Mouse (Mus musculus): Measurements from ENCODE around the gene Mast3. TPM values are rescaled to one million over a fixed set of nuclear protein-coding genes. Genes with fewer than 3 reads are reported as not detected.

The Mast3 gene
- total RNA-seq, 1 experiment from 2014 or later, result 22.9 TPM

DNA sequence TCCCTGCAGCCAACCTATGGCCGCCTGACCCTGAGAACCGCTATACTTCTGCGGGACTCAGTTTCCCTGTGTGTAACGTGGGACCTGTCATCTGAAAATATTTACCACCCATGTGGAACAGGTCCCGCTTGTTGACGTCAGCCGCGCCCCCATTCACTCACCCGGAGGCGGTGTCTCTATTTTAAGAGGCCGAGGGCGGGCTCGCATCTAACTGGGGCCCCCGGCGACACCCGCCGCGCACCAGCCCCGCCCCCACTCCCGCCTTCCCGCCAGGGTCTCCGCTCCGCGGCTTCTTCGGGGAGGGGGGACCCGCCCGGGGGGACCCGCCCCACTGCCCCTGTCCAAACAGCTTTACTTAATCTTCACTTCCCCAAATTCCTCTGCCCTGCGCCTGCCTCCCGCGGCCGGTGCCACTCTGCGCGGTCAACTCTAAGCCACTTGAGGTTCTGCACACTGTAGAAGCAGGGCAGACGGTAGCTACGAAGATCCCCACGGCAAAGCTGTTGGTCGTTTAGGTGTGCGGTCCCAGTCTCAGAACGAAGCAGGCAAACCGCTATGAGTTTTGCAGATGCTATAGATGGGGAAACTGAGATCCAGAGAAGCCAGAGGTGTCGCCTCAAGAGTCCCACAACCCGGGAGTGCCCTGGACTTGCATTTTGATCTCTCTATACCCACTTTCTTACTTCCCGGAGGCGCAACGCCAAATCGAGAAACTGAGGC is 933 bp downstream of the Mast3 start:
- DNase-seq, result peak; percentile 59

DNA sequence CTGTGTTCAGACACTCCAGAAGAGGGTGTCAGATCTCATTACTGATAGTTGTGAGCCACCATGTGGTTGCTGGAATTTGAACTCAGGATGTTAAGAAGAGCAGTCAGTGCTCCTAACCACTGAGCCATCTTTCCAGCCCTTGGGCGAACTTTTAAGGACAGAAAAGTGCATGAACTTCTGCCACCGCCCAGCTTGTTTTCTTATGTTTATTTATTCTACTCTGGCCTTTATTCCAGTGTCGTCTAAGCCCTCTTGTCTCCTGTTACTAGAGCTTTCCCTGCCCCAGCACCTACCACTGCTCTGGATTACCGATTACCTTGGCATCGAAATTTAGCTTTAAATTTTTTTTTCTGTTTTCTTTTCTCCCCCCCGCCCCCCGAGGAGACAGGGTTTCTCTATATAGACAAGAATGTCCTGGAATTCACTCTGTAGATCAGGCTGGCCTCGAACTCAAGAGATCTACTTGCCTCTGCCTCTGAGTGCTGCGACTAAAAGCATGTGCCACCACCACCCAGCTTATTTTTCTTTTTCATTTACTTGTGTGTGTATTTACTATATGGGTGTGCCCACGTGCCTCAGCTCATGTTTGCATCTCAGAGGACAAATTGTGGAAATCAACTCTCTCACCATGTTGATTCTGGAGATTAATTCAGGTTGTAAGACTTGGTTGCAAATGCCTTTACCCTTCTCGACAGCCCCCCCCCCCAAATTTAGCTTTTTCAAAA is 1.9 kb downstream of the Mast3 start:
- no peak for DNase-seq

DNA sequence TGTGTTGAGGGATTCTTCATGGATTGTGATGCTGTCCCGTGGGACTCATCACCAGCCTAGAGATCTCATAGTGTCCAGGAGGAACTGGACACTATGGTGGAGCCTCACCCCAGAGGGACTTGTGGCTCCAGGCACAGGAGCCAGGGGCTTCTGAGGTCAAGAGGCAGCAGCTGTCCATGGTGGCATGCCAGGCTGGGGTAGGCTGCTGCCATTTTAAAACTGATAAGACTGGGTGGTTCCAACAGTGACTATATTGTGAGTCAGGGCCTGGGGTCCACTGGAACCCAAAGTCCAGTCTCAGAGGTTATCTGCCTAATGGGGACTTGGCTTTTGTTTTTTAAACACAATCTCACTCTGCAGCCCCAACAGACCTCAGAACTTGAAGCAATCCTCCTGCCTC is 3.0 kb downstream of the Mast3 start:
- DNase-seq, result no peak

DNA sequence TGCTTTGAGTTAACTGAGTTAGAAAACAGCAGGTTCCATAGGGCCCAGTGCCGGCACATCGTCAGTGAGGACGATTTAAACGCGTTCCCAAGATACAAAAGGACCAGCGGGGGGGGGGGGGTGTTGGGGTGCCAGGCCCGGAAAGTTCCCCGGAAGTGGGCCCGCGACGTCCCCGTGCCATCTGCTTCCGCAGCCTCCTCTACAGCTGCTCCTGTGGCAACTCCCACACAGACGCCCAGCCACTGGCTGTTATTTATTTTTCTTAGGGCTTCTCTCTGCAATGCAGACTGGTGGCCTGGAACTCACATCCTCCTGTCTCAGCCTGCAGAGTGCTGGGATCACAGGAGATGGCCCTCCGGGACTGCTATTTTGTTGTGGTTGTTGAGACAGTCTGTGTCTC is 3.7 kb downstream of the Mast3 start:
- no peak for DNase-seq

DNA sequence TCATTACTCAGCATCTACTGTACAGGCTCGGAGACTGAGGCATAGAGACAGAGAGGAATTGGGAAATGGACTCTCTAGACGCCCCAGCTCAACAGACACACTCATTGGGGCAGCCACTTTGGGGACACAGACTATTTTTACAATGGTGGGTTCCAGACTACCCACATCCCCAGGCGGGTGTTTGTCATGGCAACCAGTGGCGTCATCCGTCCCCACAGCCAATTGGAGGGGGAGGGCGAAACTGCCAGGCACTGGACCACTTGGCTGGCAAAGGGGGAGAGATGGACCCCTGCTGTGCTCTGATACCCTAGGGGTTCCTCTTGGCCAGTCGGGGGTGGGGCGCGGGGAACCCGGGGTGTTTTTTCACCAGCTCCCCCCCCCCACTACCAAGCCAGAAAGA is 4.2 kb downstream of the Mast3 start:
- DNase-seq, result no peak

DNA sequence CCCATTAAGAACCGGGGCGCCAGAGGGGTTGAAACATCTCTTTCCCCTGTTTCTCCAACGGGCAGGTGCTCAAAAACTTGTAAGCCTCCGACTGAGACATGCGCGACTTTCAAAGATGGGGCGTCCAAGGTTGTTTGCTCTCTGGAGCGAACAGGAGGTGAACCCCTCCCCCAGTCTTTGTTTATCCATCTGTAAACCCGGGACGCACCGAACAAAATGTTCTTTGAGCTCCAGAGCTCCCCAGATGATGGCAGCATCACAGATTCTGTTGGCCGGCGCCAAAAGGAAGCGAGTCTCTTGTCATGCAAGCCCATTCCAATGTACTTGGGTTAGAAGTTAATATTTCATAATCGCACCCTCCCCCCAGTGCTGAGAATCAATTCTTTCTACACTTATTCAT is 6.6 kb downstream of the Mast3 start:
- no peak for DNase-seq

DNA sequence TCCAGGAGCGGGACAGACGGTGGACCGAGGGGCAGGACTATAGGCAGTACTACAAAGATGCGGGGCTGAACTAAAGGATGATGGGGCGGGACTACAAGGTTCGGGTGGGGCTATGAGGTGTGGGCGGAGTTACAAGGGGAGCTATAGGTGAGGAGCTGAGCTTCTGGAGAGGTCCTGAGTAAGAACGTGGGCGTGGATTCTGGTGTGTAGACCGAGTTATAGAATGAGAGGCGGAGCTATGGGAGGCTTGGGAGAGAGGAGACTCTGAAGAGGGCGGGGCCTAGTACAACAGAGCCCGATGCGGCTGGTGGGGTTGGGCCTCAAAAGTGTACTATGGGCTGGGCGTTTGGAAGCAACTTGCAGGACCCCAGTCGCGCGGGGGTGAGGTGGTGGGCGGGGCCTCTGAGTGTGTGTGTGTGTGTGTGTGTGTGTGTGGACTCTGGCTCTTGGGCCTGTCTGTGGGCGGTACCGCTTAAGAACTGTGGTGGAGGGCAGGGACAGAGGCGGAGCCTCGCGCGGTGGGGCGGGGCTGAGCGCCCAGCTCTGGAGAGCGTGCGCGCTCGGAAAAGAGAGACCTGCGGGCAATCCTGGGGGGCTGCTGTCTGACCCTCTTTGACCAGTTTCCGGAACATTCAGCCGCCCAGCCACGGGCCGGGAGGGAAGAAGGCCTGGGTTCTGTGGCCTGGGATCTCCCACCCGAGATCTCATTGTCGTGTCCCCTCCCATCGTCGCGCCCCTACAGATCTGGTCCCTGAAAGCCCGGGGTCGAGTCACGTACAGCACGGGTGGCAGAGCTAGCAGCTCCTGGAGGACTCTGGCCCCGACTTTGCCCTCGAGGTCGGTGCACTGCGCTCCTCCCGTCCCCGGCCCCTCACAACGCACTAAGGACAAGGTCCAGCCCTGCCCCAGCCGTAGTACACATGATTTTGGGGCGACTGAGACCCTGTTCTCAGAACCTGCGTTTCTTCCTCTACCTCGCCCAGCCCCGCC is 7.5 kb downstream of the Mast3 start:
- DNase-seq, result peak; percentile 93

DNA sequence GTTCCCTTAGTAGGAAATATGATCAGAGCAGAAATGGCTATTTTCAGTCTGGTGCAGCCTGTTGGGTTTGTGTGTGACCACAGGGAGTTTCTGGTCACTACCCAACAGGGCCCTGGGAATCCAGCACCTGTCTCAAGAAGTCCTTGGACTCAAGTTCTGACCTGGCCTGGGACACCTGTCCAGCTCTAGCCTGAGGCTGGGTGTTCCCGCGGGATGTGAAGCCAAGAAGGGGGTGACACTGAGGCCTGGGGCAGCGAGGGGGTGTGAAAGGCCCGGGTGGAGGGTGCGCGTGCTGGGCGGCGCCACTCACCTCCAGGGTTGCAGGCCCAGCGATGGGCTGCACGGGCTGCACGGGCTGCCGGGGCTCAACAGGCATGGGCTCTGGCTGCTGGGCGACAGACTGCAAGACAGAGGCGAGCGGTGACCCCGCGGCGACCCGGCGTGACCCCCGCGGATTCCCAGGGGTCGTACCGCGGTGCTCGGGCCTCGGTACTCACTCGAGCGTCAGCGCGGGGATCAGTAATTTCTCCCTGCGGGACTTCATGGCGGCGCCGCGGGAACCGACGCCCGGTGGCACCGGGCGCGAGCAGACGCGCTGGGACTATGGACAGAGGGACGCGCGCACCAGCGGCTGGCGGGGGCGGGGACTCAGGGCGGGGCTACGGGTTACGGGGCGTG is 8.3 kb downstream of the Mast3 start:
- no peak for DNase-seq

DNA sequence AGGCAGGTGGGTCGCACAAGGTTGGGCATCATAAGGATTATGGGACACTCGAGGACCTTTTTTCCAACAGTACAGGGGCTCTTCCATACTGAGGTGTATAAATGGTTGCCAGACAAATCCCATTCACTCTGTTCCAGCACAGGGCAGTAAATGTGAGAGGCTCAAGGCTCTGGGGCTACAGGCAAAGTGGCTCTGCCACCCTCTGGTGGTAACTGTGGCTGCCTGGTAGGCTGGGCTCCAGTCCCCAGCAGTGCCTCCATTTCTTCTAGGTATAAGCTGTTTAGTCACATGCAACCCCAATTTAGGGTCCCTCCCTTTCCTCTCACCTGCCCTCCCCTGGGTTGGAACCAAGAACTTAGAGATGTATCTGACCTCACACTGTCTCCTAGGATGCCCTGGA is 9.5 kb downstream of the Mast3 start:
- no peak for DNase-seq

DNA sequence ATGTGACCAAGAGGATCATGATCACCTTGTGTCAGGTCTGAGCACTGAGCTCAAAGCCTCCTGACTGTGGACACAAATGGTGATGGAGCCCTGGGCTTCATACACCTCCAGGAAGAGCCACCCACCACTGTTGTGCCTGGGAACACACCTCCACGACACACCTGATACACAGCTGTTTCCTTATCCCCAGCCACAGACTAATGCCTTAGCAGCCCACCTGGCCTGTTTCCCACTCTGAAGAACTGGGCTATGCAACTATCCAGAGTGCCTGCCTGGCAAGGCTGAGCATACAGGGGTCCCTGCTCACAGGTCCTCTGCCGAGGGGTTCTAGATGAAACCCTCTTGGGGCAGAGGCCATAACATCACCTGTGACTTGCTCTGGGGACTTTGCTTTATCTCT is 10.6 kb downstream of the Mast3 start:
- no peak for DNase-seq

DNA sequence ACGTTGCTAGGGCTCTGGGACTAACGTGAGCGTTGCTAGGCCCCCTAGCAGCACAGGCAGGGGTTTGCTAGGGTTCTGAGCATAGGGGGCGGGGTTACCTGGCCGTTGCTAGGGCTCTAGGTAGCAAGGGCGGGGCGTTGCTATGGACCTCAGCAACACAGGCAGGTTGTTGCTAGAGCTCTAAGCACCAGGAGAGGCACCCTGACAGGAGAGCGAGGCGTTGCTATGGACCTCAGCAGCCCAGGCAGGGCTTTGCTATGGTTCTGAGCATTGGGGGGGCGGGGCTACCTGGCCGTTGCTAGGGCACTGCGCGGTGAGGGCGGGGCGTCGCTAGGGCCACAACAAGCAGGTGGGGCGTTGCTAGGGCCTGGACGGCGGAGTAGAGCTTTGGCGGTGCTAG is 12.2 kb downstream of the Mast3 start:
- peak; percentile 81 for DNase-seq

DNA sequence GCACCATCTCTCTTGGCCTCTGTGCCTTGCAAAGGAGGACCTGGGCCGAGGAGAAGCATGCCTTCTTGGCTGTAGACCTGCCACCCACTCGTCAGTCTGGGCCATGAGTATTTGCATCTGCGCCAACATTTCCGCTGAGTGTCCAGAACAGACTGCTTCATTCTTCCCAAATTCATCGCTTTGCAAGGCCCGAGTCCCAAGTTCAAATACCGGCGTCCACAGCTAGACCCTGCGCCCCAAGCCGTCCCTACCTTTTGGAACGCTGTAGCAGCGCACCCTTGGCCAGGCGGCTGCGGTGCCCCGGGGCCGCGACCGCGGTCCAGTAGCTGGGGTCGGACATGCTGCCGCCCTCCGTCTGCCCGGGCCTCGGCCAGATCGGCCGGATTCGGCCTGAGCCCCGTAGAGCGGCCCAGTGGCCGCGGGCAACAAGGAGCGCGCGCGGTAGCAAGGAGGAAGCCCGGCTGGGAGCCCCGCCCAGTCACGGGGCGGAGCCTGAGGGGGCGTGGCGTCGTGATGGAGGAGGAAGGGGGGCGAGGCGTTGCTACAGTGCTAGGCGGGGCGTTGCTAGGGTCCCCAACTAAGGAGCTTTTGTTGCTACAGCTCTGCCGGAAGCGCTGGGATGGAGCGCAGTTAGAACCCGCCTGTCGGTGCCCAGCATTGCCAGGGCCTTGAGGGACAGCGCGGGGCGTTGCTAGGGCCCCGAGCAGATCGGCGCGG is 12.7 kb downstream of the Mast3 start:
- DNase-seq, result peak; percentile 99

DNA sequence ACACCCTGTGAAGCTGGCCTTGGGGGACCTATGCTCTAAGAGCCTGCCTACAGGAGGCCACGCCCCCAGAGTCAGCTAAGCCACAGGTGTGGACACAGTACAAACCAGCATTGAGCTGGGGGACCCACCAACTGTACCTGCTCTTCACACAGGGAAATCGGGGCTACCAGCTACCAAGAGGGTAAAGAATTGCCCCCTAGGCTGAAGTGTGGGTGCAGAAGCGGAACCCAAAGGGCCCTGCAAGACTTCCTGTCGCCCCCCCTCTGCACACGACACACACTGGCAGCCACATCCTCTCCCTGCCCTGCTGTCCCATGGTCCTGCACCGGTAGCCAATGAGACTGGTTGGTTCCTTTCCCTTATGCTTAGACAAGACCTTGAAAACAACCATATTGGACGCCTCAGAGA is 13.6 kb downstream of the Mast3 start:
- DNase-seq, result peak; percentile 71

DNA sequence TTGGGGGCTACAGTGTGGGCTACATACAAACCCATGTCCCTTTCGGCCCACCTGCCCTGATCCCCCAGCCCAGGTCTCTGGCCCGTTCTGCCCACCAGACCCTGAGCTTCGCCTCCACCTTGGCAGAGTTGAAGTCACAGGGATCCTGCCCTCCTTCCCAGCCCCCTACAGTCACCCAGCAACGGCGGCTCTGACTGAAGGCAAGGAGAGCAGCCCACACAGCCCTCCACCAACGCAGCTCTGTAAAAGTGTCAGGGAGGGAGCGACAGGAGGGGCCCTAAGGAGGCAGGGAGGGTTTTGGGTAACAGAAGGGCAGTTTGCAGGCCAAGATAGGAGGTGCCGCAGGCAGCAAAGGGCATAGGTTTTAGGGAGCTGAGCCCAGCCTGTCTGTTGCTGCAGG is 14.0 kb downstream of the Mast3 start:
- no peak for DNase-seq

DNA sequence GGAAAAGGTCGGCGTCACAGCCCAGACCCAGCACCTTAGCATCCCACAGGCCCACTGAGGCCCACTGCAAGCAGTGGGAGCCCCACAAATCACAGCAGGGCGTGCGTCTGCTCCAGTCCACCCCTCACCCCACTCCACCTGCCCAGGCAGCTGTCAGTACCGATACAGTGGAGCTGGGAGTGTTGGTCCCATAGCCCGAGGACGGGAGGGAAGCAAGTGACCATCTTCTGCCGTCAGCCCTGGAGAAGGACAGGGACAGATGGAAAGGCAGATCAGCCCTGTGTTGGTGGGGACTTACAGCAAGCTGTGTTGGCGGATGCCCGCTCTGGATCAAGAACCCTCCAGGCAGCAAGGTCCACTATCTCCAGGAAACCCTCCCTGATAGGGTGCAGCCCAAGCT is 15.8 kb downstream of the Mast3 start:
- DNase-seq, result no peak

DNA sequence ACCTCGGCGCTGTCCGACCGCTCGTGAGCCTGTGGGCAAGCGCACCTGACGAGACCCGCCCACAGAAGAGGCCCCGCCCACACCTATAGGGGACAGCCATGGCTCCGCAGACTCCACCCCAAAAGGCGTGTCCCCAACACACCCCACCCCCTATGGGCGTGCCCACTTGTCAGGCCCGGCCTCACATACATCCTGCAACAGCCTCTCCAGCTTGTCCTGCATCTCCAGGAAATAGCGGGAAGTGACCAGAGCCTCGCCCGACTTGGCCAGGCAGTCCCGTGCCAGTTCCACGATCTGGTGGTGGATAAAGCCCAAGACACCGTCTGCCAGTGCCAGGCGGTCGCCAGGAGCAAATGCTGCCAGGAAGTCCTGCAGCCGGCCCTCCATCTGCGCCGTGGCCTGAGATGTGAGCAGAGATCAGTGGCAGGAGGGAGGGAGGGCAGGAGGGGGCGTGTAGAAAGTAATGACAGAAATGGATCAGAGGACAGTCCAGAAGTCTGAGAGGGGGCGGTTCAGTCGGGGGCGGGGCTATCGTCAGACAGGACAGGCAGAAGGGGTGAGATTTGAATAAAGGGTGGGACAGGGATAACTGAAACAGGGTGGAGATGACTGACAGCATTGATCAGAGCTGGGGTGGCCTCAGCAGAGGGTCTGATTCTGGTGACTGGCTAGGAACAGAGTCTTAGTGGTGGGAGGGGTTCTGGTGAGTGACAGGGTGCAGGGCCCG is 16.8 kb downstream of the Mast3 start:
- peak; percentile 51 for DNase-seq

DNA sequence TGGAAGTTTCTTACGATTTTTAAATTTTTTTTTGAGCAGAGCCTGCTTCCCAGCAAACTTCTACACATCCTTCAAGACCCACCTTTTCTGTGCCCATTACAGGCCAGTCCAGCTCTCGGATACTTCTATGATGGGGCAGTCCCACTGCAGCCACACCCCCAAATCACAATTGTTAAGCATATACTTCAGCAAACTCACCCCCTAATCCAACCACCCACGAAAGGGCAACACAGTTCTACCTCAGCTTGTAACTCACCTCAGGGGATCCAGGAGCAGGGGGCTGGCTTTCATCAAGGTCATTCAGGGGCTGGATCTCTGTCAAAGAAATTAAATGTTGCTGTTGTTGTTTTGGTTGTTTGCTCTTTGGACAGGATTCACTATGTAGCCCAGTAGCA is 17.8 kb downstream of the Mast3 start:
- no peak for DNase-seq

DNA sequence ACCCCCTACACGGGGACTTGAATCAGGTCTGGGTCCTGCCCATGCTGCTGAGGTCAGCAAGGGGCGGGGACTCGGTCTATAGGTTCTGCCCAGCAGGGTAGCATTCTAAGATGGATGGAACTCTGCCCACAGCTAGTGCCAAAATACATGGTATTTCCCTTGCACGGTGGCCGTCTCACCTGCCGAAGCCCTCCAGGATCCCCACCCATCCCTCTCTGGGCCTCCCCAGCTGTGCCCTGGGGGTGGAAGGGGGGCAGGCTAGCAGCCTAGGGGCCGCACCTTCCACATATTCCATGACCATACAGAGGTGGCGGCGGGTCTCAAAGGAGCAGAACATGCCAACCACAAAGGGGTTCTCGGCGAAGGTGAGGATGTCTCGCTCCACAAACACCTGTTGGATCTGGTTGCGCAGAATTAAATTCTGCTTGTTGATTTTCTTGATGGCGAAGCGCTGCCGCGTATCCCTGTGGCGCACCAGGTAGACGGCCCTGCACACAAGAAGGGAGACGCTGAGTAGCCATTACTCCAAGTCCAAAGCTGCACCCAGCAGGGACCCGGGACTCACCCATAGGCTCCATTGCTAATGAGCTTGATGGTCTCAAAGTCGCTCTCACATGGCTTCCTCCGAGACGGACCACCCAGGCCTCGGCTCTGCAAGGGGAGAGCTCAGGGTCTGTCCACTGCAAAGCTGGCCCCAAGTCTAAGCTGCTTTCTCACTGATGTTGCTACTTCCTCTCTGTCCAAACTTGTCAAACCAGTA is 18.4 kb downstream of the Mast3 start:
- no peak for DNase-seq

DNA sequence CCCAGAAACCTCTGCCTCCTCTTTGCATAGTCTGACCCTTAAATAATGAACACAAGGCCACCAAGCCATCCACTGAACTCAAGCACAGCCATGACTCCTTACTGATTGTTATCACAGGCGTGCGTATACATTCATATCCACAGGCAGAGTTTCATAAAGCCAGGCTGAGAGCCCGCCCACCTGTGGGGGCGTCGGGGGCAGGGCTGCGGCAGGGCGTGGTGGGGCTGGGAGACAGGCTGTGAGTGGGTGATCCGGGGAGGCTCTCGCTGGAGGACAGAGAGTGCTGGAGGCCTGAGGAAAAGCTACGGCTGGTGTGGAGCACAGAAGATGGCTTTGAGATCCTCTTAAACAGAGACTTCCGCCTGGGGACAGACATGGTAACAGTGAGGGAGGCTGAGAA is 24.8 kb downstream of the Mast3 start:
- no peak for DNase-seq
